Mouse (Mus musculus): ENCODE results near the gene Rpl23. TPM values are rescaled to one million over a fixed set of nuclear protein-coding genes. Genes with fewer than 3 reads are reported as not detected.

The Rpl23 gene
- polyA plus RNA-seq, 2 experiments = 484 to 502 TPM

DNA sequence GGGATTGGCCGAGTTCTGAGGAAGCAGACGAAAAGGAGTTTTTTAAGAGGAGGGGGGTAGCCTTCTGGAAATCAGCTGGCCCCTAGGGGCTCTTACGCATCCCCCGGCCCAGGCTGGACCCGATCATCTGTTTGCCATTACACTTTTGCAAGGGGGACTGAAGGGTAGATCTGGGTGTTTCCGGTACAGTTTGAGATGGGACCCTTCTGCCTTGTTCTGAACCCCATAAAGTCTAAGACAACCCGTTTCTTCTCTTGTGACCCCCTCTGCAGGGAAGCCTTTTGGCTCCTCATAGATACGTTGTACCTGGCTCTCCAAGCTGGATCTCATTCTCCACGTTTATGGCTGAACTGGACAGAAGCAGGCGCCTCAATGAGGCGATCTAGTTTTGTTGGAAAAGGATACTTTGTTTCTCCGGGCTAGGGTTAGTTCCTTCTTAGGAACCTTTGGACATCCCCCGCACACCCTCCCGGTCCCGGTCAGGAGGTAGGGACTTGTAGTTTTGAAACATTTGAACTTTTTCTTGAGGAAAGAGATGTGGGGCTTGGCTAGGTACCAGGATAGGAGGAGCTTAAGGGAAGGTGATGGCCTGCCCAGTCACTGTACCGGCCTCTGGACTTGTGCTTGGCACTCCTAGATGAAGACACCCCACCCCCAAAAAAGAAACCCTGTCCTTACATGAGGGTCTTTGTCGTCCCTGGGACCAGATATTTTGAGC lies 18.6 kb upstream of the Rpl23 start:
- 12% methylated on average over 17 of the region's 17 CpGs for WGBS (ENCODE audit: insufficient replicate concordance)
- Histone ChIP-seq H3K9ac (replicated peaks) (peak overlapping the region; percentile 58), H3K36me3 (replicated peaks; ENCODE audit: control insufficient read depth, insufficient read depth, low read depth) (no peaks in the 10 kb centered on the region), H3K4me3 (ENCODE audit: insufficient read depth in 1 of 2, low read depth in 2 of 2, low read length in 2 of 2) (peak overlapping the region; percentile 65 to 72), H3K27me3 (ENCODE audit: control insufficient read depth, insufficient read depth, low read length) (no peaks in the 10 kb centered on the region; the same call in 1 of the 2 replicates), H3K4me2 (ENCODE audit: low read depth) (peak overlapping the region; percentile 81), H3K9me3 (ENCODE audit: control insufficient read depth, low read length) (no peaks in the 10 kb centered on the region), H3K4me1 (replicated peaks; ENCODE audit: control insufficient read depth in 2 of 2, insufficient read depth in 2 of 2, low read length in 1 of 2) (peaks cover 2 to 37% of the 10 kb centered on the region in 2 experiments; a peak in 3 of 4 replicates), H3K27ac (no peak overlapping the region)
- no peak for ATAC-seq (ENCODE audit: insufficient read depth)
- no peak for DNase-seq (ENCODE audit: low read depth in 3 of 3, low spot score in 3 of 3)
- no peak for TF ChIP-seq EP300 (IDR thresholded peaks at IDR 0.05; ENCODE audit: low read depth)
- TF ChIP-seq CTCF (IDR thresholded peaks at IDR 0.05; ENCODE audit: low read depth) = no peak

DNA sequence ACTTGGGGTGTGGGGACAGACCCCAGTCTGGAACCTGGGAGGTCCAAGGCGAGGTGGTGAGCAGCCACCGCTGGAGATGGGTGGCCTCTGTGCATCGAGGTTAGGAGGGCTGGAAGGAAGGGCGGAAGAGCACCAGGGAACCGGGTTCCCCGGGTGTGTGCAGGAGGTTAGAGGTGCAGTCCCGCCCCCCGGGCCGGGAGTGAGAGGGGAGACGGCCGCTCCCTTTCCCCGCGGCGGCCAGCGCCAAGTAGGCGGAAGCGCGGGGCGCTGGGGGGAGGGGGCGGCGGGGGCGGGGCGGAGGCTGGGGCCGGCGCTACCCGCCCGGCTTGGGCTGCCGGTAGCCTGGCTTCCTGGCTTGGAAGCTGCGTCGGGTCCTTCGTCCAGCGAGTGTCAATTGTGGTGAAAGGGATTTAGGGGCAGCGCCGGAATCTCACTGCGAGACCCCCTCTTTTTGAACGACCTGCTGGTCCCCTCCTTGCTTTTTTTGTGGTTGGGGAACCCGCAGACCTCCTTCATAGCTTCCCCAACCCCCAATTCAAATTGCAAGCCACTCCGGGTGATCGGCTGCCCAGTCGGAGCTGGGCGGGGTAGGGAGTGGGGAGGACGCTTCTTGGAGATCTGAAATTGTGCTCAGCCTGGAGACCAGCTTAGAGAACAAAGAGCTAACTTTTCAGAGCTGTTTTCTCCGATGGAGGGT lies 17.9 kb upstream of the Rpl23 start:
- Histone ChIP-seq H3K4me2 (ENCODE audit: low read depth) (peak overlapping the region; percentile 81), H3K4me1 (replicated peaks; ENCODE audit: control insufficient read depth in 2 of 2, insufficient read depth in 2 of 2, low read length in 1 of 2) (peaks cover 2 to 32% of the 10 kb centered on the region in 2 experiments; a peak in 3 of 4 replicates), H3K27me3 (ENCODE audit: control insufficient read depth, insufficient read depth, low read length) (no peaks in the 10 kb centered on the region; the same call in 1 of the 2 replicates), H3K36me3 (replicated peaks; ENCODE audit: control insufficient read depth, insufficient read depth, low read depth) (no peaks in the 10 kb centered on the region), H3K4me3 (ENCODE audit: insufficient read depth in 1 of 2, low read depth in 2 of 2, low read length in 2 of 2) (peak overlapping the region; percentile 65 to 72), H3K27ac (peak overlapping the region; percentile 46), H3K9ac (replicated peaks) (peak overlapping the region; percentile 58), H3K9me3 (ENCODE audit: control insufficient read depth, low read length) (no peaks in the 10 kb centered on the region)
- DNase-seq (ENCODE audit: low read depth in 3 of 3, low spot score in 3 of 3) (no peak), ATAC-seq (ENCODE audit: insufficient read depth) (peak; percentile 66)
- under 1% methylated on average over 31 of the region's 43 CpGs for WGBS (ENCODE audit: insufficient replicate concordance)
- TF ChIP-seq CTCF (IDR thresholded peaks at IDR 0.05; ENCODE audit: low read depth) (no peak), EP300 (IDR thresholded peaks at IDR 0.05; ENCODE audit: low read depth) (no peak)

DNA sequence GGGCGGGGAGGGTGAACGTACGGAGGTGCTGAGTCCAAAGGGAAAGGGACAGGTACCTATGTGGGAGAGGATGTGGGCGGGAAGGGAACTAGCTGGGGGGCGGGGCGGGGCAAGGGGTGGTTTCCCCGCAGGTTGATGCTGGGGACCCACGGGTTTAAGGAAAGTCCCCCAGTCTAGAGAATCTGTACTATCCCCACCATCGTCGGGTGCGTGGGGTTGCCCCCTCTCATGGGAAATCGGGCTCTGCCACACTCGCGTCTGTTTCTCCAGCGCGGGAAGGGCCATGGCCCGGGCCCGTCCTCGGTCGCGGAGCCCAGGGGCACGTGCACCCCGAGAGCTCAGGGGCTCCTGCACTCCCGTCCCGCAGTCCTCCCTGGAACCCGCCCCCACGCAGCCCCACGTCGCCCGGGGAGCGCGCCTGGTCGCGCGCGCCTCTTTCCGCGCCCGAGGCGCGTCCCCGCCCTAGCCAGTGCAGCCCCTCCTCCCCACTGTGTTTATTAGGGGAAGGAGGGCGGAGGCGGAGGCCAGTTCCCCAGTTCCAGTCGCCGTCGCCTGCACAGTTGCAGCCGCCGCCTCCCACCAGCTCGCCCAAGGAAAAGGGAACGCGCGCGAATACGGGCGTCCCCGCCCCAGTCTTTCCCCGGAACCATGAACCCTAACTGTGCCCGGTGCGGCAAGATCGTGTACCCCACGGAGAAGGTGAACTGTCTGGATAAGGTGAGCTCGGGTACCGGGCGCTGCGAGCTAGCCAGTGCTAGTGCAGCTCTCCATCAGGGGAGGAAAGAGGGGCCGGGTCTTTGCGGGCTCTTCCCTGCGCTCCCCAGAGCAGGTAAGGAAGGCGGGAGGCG lies 17.1 kb upstream of the Rpl23 start:
- Histone ChIP-seq H3K27me3 (ENCODE audit: control insufficient read depth, insufficient read depth, low read length) (no peaks in the 10 kb centered on the region; the same call in 1 of the 2 replicates), H3K4me3 (ENCODE audit: insufficient read depth in 1 of 2, low read depth in 2 of 2, low read length in 2 of 2) (peak overlapping the region; percentile 65 to 72), H3K9ac (replicated peaks) (peak overlapping the region; percentile 58), H3K27ac (peak overlapping the region; percentile 46), H3K4me1 (replicated peaks; ENCODE audit: control insufficient read depth in 2 of 2, insufficient read depth in 2 of 2, low read length in 1 of 2) (peaks cover 0 to 28% of the 10 kb centered on the region in 2 experiments; a peak in 3 of 4 replicates), H3K36me3 (replicated peaks; ENCODE audit: control insufficient read depth, insufficient read depth, low read depth) (no peaks in the 10 kb centered on the region), H3K4me2 (ENCODE audit: low read depth) (peak overlapping the region; percentile 81), H3K9me3 (ENCODE audit: control insufficient read depth, low read length) (no peaks in the 10 kb centered on the region)
- TF ChIP-seq CTCF (IDR thresholded peaks at IDR 0.05; ENCODE audit: low read depth) (no peak), EP300 (IDR thresholded peaks at IDR 0.05; ENCODE audit: low read depth) (no peak)
- DNase-seq (ENCODE audit: low read depth in 3 of 3, low spot score in 3 of 3) (peak in 1 of 3 experiments; percentile 50), ATAC-seq (ENCODE audit: insufficient read depth) (peak; percentile 75)
- WGBS (ENCODE audit: insufficient replicate concordance) = under 1% methylated on average over 70 of the region's 71 CpGs

DNA sequence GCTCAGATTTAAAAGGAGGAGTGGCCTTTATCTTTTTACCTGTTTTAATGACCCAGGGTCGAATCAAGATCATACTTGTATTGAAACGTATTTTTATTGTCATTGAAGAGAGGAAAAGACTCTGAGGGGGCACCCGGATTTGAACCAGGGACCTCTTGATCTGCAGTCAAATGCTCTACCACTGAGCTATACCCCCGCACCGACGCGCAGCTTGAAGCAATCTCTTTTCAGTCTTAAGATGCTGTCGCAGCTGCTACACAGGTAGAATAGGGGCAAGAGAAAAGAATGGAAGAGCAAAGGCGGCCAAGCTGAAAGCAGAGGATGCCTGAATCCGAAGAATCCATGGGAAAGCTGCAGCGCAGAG lies 16.5 kb upstream of the Rpl23 start, which contains the start of gene Lasp1:
TSS of gene Lasp1 (plus strand) at position 219 of the 364 bp plus-strand sequence.
- TF ChIP-seq CTCF (IDR thresholded peaks at IDR 0.05; ENCODE audit: low read depth) (no peak), EP300 (IDR thresholded peaks at IDR 0.05; ENCODE audit: low read depth) (no peak)
- peak within 1 kb of the TSS; percentile 58 for H3K9ac ChIP-seq (replicated peaks)
- H3K4me3 ChIP-seq (ENCODE audit: insufficient read depth in 1 of 2, low read depth in 2 of 2, low read length in 2 of 2) = peak within 1 kb of the TSS; percentile 65 to 72
- peak in 2 of 3 experiments; percentile 53 to 55 for DNase-seq (ENCODE audit: low read depth in 3 of 3, low spot score in 3 of 3)
- under 1% methylated on average over 11 of the region's 11 CpGs for WGBS (ENCODE audit: insufficient replicate concordance)
- H3K4me1 ChIP-seq (replicated peaks; ENCODE audit: control insufficient read depth in 2 of 2, insufficient read depth in 2 of 2, low read length in 1 of 2) = peaks cover 0 to 26% of the 10 kb centered on the region in 2 experiments; a peak in 3 of 4 replicates
- H3K36me3 ChIP-seq (replicated peaks; ENCODE audit: control insufficient read depth, insufficient read depth, low read depth) = no peaks in the 10 kb centered on the region
- H3K4me2 ChIP-seq (ENCODE audit: low read depth) = peak within 1 kb of the TSS; percentile 81
- peak within 1 kb of the TSS; percentile 46 for H3K27ac ChIP-seq
- H3K27me3 ChIP-seq (ENCODE audit: control insufficient read depth, insufficient read depth, low read length) = no peaks in the 10 kb centered on the region; the same call in 1 of the 2 replicates
- ATAC-seq (ENCODE audit: insufficient read depth) = peak; percentile 45; the same call in 1 of the 2 replicates
- H3K9me3 ChIP-seq (ENCODE audit: control insufficient read depth, low read length) = no peaks in the 10 kb centered on the region

All from liver, embryonic 14.5 days (tissue).